Comparison of ENCODE assay signal across 9 mouse cellular contexts in the genomic region with DNA sequence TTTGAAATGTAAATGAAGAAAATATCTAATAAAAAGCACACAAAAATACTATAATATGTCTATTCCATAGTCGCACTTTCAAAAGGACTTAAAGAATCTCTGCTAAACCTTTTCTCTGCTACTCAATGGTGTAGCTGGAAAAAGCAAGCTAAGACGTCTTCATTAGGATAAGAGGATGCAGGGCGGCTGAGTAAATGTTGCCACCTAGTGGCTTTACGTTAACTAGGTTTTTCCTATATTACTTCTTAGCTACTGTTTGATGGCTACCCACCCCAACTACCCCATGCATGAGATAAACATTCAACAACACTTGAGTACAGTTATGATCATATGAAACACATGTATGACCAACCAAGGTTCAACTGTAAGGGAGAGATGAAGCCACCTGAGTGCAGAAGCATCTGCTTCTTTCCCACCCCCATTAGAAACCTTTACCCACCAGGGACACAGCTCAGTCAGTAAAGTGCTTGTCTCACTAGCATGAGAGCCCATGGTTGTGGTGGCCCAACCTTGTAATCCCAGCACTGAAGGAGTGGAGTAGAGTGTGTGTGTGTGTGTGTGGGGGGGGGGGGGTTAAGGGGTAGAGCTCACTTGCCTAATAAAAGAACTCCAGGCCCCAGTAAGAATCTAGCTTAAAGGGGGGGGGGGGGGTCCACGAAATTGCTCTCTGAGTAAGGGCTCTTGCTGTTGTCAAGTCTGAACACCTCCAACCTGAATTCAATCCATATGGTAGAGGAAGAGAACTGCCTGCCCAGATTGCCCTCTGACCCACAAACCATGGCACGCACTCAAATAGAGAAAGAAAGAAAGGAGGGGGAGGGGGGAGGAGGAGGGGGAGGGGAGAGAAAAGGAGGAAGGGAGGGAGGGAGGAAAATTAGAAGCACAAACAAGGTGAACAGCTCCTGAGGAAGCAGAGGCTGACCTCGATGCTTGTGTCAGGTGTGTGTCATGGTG. TPM values are rescaled to one million over a fixed set of nuclear protein-coding genes. Genes with fewer than 3 reads are reported as not detected.
DNase-seq lines count a peak whose midpoint lies in the region; ATAC-seq and TF ChIP-seq lines count a peak whose summit lies in the region.
"Had no signal": no experiment of that assay in that cellular context is flagged by ENCODE, and none has a peak within 500 bp of the region (broad histone marks: within the 10 kb centered on the region; RNA-seq: fewer than 3 reads in every experiment).

No protein-coding gene starts in this region.

- H3K4me3 ChIP-seq in liver, embryonic 14.5 days (ENCODE audit: insufficient read depth in 1 of 2, low read depth in 2 of 2, low read length in 2 of 2), result no peak overlapping the region
- no peak overlapping the region for H3K4me3 ChIP-seq in liver, embryonic 11.5 days (ENCODE audit: low read depth, low read length)
- H3K4me3 ChIP-seq in midbrain, embryonic 15.5 days, result no peak overlapping the region
- H3K4me3 ChIP-seq: heart, embryonic 13.5 days had no signal

- ATAC-seq in liver, embryonic 14.5 days (ENCODE audit: insufficient read depth), result no peak
- ATAC-seq in liver, embryonic 11.5 days (replicated peaks; ENCODE audit: low FRiP score), result no peak
- peak; percentile 63; the same call in 1 of the 2 replicates for ATAC-seq in midbrain, embryonic 15.5 days (replicated peaks)

- no peaks in the 10 kb centered on the region for H3K27me3 ChIP-seq in liver, embryonic 14.5 days (ENCODE audit: control insufficient read depth, insufficient read depth, low read length)
- no peaks in the 10 kb centered on the region for H3K27me3 ChIP-seq in liver, embryonic 11.5 days (replicated peaks; ENCODE audit: control insufficient read depth, insufficient read depth, low read length)
- H3K27me3 ChIP-seq in midbrain, embryonic 15.5 days (replicated peaks), result no peaks in the 10 kb centered on the region
- H3K27me3 ChIP-seq: heart, embryonic 13.5 days had no signal

- 51% methylated on average over 7 of the region's 7 CpGs for WGBS in liver, embryonic 14.5 days (ENCODE audit: insufficient replicate concordance)
- WGBS in liver, embryonic 11.5 days, result 56% methylated on average over 7 of the region's 7 CpGs
- 46% methylated on average over 7 of the region's 7 CpGs for WGBS in midbrain, embryonic 15.5 days

- peak; percentile 14 for DNase-seq in adrenal gland, postnatal 14 days
- DNase-seq in adrenal gland, adult 18-20 months (ENCODE audit: low spot score in 2 of 2), result no peak
- DNase-seq in liver, embryonic 14.5 days (ENCODE audit: low read depth in 3 of 3, low spot score in 3 of 3), result peak in 1 of 3 experiments; percentile 7
- DNase-seq in liver, embryonic 11.5 days (ENCODE audit: low spot score), result no peak
- DNase-seq in embryo, embryonic 10.5 days (ENCODE audit: low spot score), result peak; percentile 75
- no peak for DNase-seq in urinary bladder, adult 2 months (ENCODE audit: low spot score)
- no peak for DNase-seq in urinary bladder, adult 18-20 months (ENCODE audit: low spot score in 2 of 2)

- TF ChIP-seq EP300 in liver, embryonic 14.5 days (IDR thresholded peaks at IDR 0.05; ENCODE audit: low read depth), result no peak

- no peaks in the 10 kb centered on the region for H3K4me1 ChIP-seq in liver, embryonic 14.5 days (replicated peaks; ENCODE audit: control insufficient read depth in 2 of 2, insufficient read depth in 2 of 2, low read length in 1 of 2)
- H3K4me1 ChIP-seq in liver, embryonic 11.5 days (replicated peaks; ENCODE audit: control insufficient read depth, insufficient read depth, low read length), result no peaks in the 10 kb centered on the region
- H3K4me1 ChIP-seq in midbrain, embryonic 15.5 days, result no peaks in the 10 kb centered on the region
- H3K4me1 ChIP-seq: heart, embryonic 13.5 days had no signal

- H3K36me3 ChIP-seq in liver, embryonic 14.5 days (replicated peaks; ENCODE audit: control insufficient read depth, insufficient read depth, low read depth), result no peaks in the 10 kb centered on the region; the same call in 1 of the 2 replicates
- no peaks in the 10 kb centered on the region for H3K36me3 ChIP-seq in liver, embryonic 11.5 days (ENCODE audit: control insufficient read depth, insufficient read depth, low read length)
- no peaks in the 10 kb centered on the region for H3K36me3 ChIP-seq in midbrain, embryonic 15.5 days (replicated peaks)

- H3K9me3 ChIP-seq in liver, embryonic 14.5 days (ENCODE audit: control insufficient read depth, low read length), result no peaks in the 10 kb centered on the region
- H3K9me3 ChIP-seq in liver, embryonic 11.5 days (ENCODE audit: control insufficient read depth, low read length), result no peaks in the 10 kb centered on the region
- no peaks in the 10 kb centered on the region for H3K9me3 ChIP-seq in midbrain, embryonic 15.5 days
- H3K9me3 ChIP-seq: heart, embryonic 13.5 days had no signal

- no peak overlapping the region for H3K27ac ChIP-seq in liver, embryonic 14.5 days
- H3K27ac ChIP-seq in liver, embryonic 11.5 days (ENCODE audit: low read depth, low read length), result no peak overlapping the region
- H3K27ac ChIP-seq in midbrain, embryonic 15.5 days, result no peak overlapping the region
- H3K27ac ChIP-seq: heart, embryonic 13.5 days had no signal

- TF ChIP-seq CTCF in liver, embryonic 14.5 days (IDR thresholded peaks at IDR 0.05; ENCODE audit: low read depth), result peak; percentile 59

- H3K4me2 ChIP-seq in liver, embryonic 14.5 days (ENCODE audit: low read depth), result no peak overlapping the region
- H3K4me2 ChIP-seq in liver, embryonic 11.5 days, result no peak overlapping the region
- H3K4me2 ChIP-seq in midbrain, embryonic 15.5 days, result no peak overlapping the region
- H3K4me2 ChIP-seq: heart, embryonic 13.5 days had no signal

- H3K9ac ChIP-seq in liver, embryonic 14.5 days (replicated peaks), result no peak overlapping the region
- no peak overlapping the region for H3K9ac ChIP-seq in liver, embryonic 11.5 days (ENCODE audit: low read depth, low read length)
- no peak overlapping the region for H3K9ac ChIP-seq in midbrain, embryonic 15.5 days
- H3K9ac ChIP-seq: heart, embryonic 13.5 days had no signal

RNA-seq across cellular contexts. Expression of gene Nf2, which starts 27.6 kb away (rescaled TPM):
- total RNA-seq in adrenal gland, postnatal 14 days (2021), result 102 and 106 TPM in 2 replicates
- total RNA-seq in adrenal gland, adult 18-20 months (2021), result 100 to 1,000 TPM in 1 of 2 experiments, 10 to 100 TPM in 1; 63.4 to 136 TPM
- 9.3 and 12.1 TPM in 2 replicates for polyA plus RNA-seq in liver, embryonic 14.5 days (2012; rRNA removed)
- 10.7 TPM in 2 replicates for polyA plus RNA-seq in liver, embryonic 14.5 days (2014; fragmentation: Nextera tagmentation; extraction: Ambion mirVana)
- polyA plus RNA-seq in liver, embryonic 11.5 days (2014; fragmentation: Nextera tagmentation; extraction: Ambion mirVana), result 37.4 and 40.1 TPM in 2 replicates
- 63.6 and 66.8 TPM in 2 replicates for polyA plus RNA-seq in midbrain, embryonic 15.5 days (2015; fragmentation: Nextera tagmentation; extraction: Ambion mirVana)
- 46.5 and 50.9 TPM in 2 replicates for polyA plus RNA-seq in urinary bladder, adult 2 months (2012; rRNA removed)

RNA-seq across cellular contexts. Expression of gene Nipsnap1, which starts 52.0 kb away (rescaled TPM):
- 23.1 and 41.1 TPM in 2 replicates for total RNA-seq in adrenal gland, postnatal 14 days (2021)
- total RNA-seq in adrenal gland, adult 18-20 months (2021), result 10 to 100 TPM; 33.3 to 37.6 TPM
- 33.2 and 41.9 TPM in 2 replicates for polyA plus RNA-seq in liver, embryonic 14.5 days (2012; rRNA removed)
- 63.4 and 70.2 TPM in 2 replicates for polyA plus RNA-seq in liver, embryonic 14.5 days (2014; fragmentation: Nextera tagmentation; extraction: Ambion mirVana)
- 89.8 and 92.7 TPM in 2 replicates for polyA plus RNA-seq in liver, embryonic 11.5 days (2014; fragmentation: Nextera tagmentation; extraction: Ambion mirVana)
- polyA plus RNA-seq in midbrain, embryonic 15.5 days (2015; fragmentation: Nextera tagmentation; extraction: Ambion mirVana), result 150 and 152 TPM in 2 replicates
- polyA plus RNA-seq in urinary bladder, adult 2 months (2012; rRNA removed), result 20.6 and 21.4 TPM in 2 replicates

Comparison
In these comparisons a context has a peak if more than half of its experiments do, and no peak if none do; other contexts are left out.
1. DNase-seq: peak in adrenal gland, postnatal 14 days (single experiment) and embryo, embryonic 10.5 days (single experiment); none in adrenal gland, adult 18-20 months (0 of 2), liver, embryonic 11.5 days (single experiment), urinary bladder, adult 2 months (single experiment) and urinary bladder, adult 18-20 months (0 of 2).